Mouse (Mus musculus) myocyte (in vitro differentiated cells): Measurements from ENCODE around the gene Gprasp2. TPM values are rescaled to one million over a fixed set of nuclear protein-coding genes. Genes with fewer than 3 reads are reported as not detected.
"Not testable (repeated sequence)": the region's sequence is repeated elsewhere in the genome, so short reads cannot be mapped to it uniquely, and the experiment has no call there.

Experiments
- H3K27me3 ChIP-seq: one replicate; pipeline ENCODE4 v1.6.1; 2011; ENCODE audit not compliant: control insufficient read depth, insufficient read depth, insufficient read length
- H3K36me3 ChIP-seq: one replicate; pipeline ENCODE4 v1.6.1; 2011; ENCODE audit not compliant: control insufficient read depth, insufficient read depth
- H3K4me2 ChIP-seq: one replicate; pipeline ENCODE4 v1.6.1; 2011; ENCODE audit warnings: low read depth, control low read depth
- H3K4me3 ChIP-seq: one replicate; pipeline ENCODE4 v1.5.1; 2011; ENCODE audit warnings: mild to moderate bottlenecking, control low read depth, moderate library complexity
- H3K79me2 ChIP-seq: one replicate; pipeline ENCODE4 v1.6.1; 2011; ENCODE audit not compliant: control insufficient read depth, insufficient read depth
- H3ac ChIP-seq: one replicate; pipeline ENCODE4 v1.6.1; 2011; ENCODE audit not compliant: control insufficient read depth, insufficient read length
- CEBPB ChIP-seq: IDR thresholded peaks from 2 replicates; pipeline ENCODE4 v1.6.1; 2011; ENCODE audit warnings: mild to moderate bottlenecking, moderate library complexity; ENCODE audit not compliant: poor library complexity, insufficient read depth, severe bottlenecking
- E2F4 ChIP-seq: IDR thresholded peaks from one replicate; pipeline ENCODE4 v1.6.1; 2011; ENCODE audit warnings: mild to moderate bottlenecking, control low read depth, moderate library complexity; ENCODE audit not compliant: insufficient read depth
- MAX ChIP-seq: IDR thresholded peaks from one replicate; pipeline ENCODE4 v1.6.1; 2011; ENCODE audit warnings: low read depth, mild to moderate bottlenecking, control low read depth
- MYOD1 ChIP-seq, 3 experiments: IDR thresholded peaks; one replicate each; pipeline ENCODE4 v1.6.1; 2011; ENCODE audit warnings: control low read depth in 2 of 3, low read depth in 2 of 3, mild to moderate bottlenecking in 2 of 3, moderate library complexity in 1 of 3; ENCODE audit not compliant: insufficient read length in 2 of 3, control insufficient read depth in 1 of 3
- MYOG ChIP-seq, 3 experiments: IDR thresholded peaks; one replicate each; pipeline ENCODE4 v1.6.1; 2011; ENCODE audit warnings: control low read depth in 2 of 3, low read depth in 2 of 3, mild to moderate bottlenecking in 2 of 3; ENCODE audit not compliant: insufficient read length in 2 of 3, control insufficient read depth in 1 of 3, insufficient read depth in 1 of 3
- POLR2A ChIP-seq: IDR thresholded peaks from one replicate; pipeline ENCODE4 v1.6.1; 2011; ENCODE audit warnings: low read depth, mild to moderate bottlenecking, control low read depth, moderate library complexity; ENCODE audit not compliant: insufficient read length
- POLR2AphosphoS2 ChIP-seq: IDR thresholded peaks from one replicate; pipeline ENCODE4 v1.6.1; 2011; ENCODE audit warnings: low read depth, control low read depth; ENCODE audit not compliant: insufficient read length
- REST ChIP-seq: IDR thresholded peaks from one replicate; pipeline ENCODE4 v1.6.1; 2011; ENCODE audit warnings: mild to moderate bottlenecking, control low read depth, moderate library complexity; ENCODE audit not compliant: insufficient read depth, insufficient read length
- SRF ChIP-seq: IDR thresholded peaks from one replicate; pipeline ENCODE4 v1.6.1; 2011; ENCODE audit warnings: low read depth; ENCODE audit not compliant: control insufficient read depth, insufficient read length
- TCF12 ChIP-seq: IDR thresholded peaks from one replicate; pipeline ENCODE4 v1.6.1; 2011; ENCODE audit warnings: mild to moderate bottlenecking, control low read depth; ENCODE audit not compliant: poor library complexity, insufficient read depth, severe bottlenecking
- TCF3 ChIP-seq: IDR thresholded peaks from one replicate; pipeline ENCODE4 v1.6.1; 2011; ENCODE audit warnings: low read depth, control low read depth; ENCODE audit not compliant: insufficient read length
- USF1 ChIP-seq: IDR thresholded peaks from one replicate; pipeline ENCODE4 v1.6.1; 2011; ENCODE audit warnings: low read depth, mild to moderate bottlenecking, control low read depth, moderate library complexity
- polyA plus RNA-seq: library from polyadenylated mRNA; unstranded; fragments of >200 nt; fragmentation: generic; extraction: Trizol; gene quantifications from one replicate; pipeline ENCODE4 v1.2.1, GENCODE M21; 2012; ENCODE audit warnings: missing spikeins

Gprasp2 gene
- polyA plus RNA-seq, 1 experiment: 0.14 TPM

DNA sequence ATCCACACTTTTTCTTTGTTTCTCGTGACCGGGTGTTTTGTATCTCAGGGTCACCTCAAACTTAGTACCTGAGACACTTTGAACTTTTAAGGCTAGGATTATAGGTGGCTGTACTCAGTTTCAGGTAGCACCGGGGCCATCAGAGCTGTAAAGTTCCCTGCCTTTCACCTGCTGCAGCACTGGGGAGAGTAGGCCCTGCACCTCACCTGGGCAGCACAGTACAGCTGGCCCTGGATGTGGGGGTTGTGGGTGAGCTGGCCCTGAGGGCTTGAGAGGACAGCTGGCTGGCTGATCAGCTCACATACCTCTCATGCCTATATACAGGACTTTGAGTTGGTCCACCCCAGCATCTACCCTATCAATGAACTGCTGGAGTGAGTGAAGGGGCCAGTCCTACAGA lies 34.7 kb upstream of the Gprasp2 start:
- Histone ChIP-seq H3K79me2 (no peaks in the 10 kb centered on the region), H3K4me3 (no peak overlapping the region)
- no peak for TF ChIP-seq CEBPB
- TF ChIP-seq MYOG (IDR thresholded peaks at IDR 0.05; ENCODE audit: control insufficient read depth in 1 of 3, insufficient read depth in 1 of 3, insufficient read length in 2 of 3, low read depth in 2 of 3): no peak
- TF ChIP-seq MYOD1 (IDR thresholded peaks at IDR 0.05; ENCODE audit: control insufficient read depth in 1 of 3, insufficient read length in 2 of 3, low read depth in 2 of 3): no peak
- TF ChIP-seq POLR2AphosphoS2: no peak

DNA sequence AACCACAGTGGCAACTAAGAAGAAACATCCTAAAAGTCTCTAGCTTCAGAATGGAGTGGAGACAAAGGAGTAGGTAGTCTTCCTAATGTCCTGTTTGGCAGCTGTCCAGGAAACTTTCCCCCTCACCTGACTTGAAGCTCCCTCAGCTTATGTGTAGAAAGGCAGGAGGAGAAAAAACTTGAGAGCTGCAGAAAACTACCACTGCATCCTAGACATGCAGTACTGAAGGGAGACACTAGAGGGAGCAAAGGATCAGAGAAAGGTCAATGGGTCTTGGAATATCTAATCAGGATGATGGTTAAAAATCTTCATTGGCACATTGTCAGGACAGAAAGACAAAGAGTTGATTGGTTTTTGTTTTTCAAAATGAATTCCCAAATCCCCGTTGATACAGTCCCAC lies 33.1 kb upstream of the Gprasp2 start:
- Histone ChIP-seq H3K4me2 (no peak overlapping the region), H3K27me3 (no peaks in the 10 kb centered on the region)
- TF ChIP-seq POLR2AphosphoS2: no peak
- TF ChIP-seq CEBPB: no peak
- TF ChIP-seq TCF12: no peak
- TF ChIP-seq TCF3: no peak
- TF ChIP-seq E2F4: no peak
- TF ChIP-seq MYOG (IDR thresholded peaks at IDR 0.05; ENCODE audit: control insufficient read depth in 1 of 3, insufficient read depth in 1 of 3, insufficient read length in 2 of 3, low read depth in 2 of 3): no peak
- no peak for TF ChIP-seq MYOD1 (IDR thresholded peaks at IDR 0.05; ENCODE audit: control insufficient read depth in 1 of 3, insufficient read length in 2 of 3, low read depth in 2 of 3)
- no peak for TF ChIP-seq REST
- no peak for TF ChIP-seq SRF
- TF ChIP-seq USF1: no peak
- no peak for TF ChIP-seq MAX
- no peak for TF ChIP-seq POLR2A

More for the DNA sequence above, 34.7 kb upstream of the Gprasp2 start:
- Histone ChIP-seq H3ac (no peak overlapping the region), H3K27me3 (no peaks in the 10 kb centered on the region), H3K36me3 (no peaks in the 10 kb centered on the region), H3K4me2 (no peak overlapping the region)

DNA sequence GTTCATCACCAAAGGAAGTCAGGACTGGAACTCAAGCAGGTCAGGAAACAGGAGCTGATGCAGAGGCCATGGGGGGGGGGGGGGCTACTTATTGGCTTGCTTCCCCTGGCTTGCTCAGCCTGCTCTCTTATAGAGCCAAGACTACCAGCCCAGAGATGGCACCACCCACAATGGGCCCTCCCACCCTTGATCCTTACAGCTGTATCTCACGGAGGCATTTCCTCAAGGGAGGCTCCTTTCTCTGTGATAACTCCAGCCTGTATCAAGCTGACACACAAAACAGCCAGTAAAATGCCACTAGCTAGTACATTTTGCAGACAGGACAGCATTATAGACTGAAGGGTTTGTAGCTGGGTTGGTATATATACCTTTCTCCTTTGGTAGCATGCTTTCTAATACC lies 2.9 kb upstream of the Gprasp2 start:
- not testable (repeated sequence) for H3K4me3 ChIP-seq, H3K36me3 ChIP-seq, H3ac ChIP-seq, H3K79me2 ChIP-seq, H3K4me2 ChIP-seq, H3K27me3 ChIP-seq

More for the DNA sequence above, 33.1 kb upstream of the Gprasp2 start:
- Histone ChIP-seq H3K79me2 (no peaks in the 10 kb centered on the region), H3K4me3 (no peak overlapping the region), H3K36me3 (no peaks in the 10 kb centered on the region), H3ac (no peak overlapping the region)

DNA sequence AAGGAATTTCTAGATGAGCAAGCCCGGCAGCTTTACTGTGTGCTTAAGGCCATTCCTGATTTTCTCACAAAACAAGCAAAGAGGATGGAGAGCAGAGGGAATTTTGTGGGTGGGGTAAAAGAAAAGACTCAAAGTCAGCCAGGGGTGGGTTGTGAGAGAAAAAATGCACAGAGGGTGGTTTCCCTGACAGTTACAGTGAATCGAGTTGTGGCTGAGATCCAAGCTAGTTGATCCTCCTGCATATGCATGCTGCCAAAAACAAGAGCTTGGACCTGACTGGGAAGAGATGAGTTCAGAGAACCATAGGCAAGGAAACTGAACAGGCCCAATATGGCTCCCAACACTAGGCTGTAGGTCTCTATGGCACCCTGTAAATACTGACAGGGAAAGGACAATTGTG lies 938 bp upstream of the Gprasp2 start:
- TF ChIP-seq USF1: no peak
- no peak for TF ChIP-seq POLR2A
- TF ChIP-seq E2F4: no peak
- no peak for TF ChIP-seq MAX
- no peak for TF ChIP-seq POLR2AphosphoS2
- H3K27me3 ChIP-seq: no peaks in the 10 kb centered on the region
- no peak overlapping the region for H3K4me2 ChIP-seq
- H3ac ChIP-seq: no peak overlapping the region
- no peaks in the 10 kb centered on the region for H3K36me3 ChIP-seq
- no peak overlapping the region for H3K4me3 ChIP-seq
- no peaks in the 10 kb centered on the region for H3K79me2 ChIP-seq

DNA sequence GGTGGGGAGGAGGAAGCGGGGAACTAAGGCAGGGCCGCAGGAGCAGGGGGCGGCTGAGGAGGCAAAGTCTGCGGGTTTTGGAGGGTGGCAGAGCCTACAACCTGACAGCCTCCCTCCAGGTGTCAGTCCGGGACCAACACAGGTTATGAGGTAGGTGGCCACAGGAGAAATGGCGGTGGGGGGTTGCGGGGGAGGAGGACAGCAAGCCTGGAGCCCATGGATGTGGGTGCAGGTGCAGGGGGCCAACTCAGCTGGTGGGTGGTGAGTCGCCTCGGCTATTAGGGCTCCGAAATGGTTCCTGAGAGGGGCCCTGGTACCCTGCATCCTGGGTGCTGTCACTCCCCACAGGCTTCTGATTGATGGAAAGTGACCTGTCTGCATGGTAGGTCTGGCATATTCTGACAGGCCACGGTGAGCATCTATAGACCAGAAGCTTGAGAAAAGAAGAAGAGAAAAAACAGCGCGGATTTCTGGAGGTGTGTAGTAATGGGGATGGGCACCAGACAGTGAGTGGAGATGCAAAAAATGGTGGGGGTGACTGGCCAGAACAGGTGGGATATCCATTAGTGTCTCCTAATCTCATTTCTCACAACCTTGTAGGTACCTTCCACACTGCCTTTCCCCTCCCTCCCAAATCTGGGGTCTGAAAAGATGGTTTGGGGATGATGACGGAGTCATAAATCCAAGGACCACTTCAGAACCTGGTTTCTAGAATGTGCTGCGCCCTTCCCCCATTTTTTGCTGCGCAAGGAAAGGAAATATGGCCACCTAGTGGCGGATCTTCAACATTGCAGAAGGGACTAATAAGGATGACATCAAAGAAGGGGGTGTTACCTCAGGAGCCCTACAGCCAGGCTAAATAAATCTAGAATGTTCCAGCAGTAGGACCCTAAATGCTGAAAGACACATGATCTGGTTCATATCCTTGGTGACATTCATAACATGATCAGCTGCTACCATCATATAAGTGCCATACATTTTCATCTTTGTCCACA lies 860 bp downstream of the Gprasp2 start:
- not testable (repeated sequence) for H3ac ChIP-seq, H3K4me3 ChIP-seq

DNA sequence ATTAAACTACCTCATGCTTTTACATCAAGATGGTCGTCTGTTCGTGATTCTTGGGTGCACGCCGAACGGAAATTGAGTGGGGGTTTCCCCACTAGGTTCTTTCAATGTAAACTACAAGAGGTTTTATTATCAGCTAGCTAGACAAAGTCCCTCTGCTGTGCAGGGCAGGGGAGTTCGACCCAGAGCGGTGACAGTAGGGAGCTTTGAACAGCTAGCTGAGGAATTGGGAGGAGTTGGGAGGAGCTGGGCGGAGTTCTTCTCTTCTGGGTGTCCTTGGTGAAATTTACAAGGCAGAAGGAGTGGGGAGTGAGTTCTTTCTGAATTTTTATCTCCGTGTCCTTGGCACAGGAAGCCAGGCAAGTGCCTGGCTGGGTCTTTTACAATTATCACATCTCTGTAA lies 28.0 kb downstream of the Gprasp2 start:
- H3K27me3 ChIP-seq, H3K79me2 ChIP-seq, H3K36me3 ChIP-seq, H3ac ChIP-seq, H3K4me3 ChIP-seq, H3K4me2 ChIP-seq: not testable (repeated sequence)

More for the DNA sequence above, 860 bp downstream of the Gprasp2 start:
- H3K79me2 ChIP-seq, H3K36me3 ChIP-seq, H3K4me2 ChIP-seq, H3K27me3 ChIP-seq: not testable (repeated sequence)
